Comparison of ENCODE assay signal across 7 mouse cellular contexts in the genomic region with DNA sequence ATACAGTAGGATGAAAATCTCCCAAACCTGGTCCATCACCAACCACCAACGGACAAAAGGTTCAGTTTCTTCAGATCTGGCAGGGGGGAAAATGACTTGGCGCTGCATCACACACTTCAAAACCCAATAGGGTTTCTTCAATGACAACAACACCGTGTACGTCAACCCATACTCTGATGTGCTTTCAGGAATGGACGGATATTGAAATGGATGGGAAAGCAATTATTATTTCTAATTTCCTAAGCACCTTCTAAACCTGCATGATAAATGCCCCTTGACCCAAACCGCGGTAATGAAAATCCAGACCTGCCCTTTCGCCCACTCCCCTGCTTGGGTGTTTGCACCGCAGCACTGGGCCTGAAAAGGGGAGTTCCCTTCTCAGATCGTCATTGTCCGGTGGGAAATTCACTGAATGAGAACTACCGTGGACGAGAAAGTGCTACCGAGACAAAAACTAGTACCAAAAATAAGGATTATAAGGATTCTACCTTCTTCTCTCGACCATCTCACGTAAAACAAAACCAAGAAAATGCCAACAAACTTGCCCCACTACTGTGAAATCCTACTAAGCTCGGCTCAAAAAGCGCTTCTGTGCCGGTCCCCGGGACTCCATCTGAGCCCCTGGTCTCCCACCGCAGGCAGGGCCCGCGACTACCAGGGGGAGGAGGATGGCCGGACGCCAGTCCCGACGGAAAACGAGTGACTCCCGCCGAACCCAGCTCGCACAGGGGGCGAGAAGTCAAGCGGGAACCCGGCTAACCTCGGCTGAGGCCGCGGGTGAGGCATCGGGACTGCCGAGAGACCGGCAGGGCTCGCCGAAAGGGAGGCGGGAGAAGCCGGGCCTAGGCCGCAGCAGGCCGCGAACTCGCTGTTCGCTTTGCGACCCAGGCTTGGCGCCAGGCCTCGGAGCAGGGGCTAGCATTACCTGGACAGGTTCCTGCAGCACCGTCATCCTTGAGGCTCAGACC. TPM values are rescaled to one million over a fixed set of nuclear protein-coding genes. Genes with fewer than 3 reads are reported as not detected.
DNase-seq lines count a peak whose midpoint lies in the region; ATAC-seq and TF ChIP-seq lines count a peak whose summit lies in the region.

No protein-coding gene starts in this region.

- peak overlapping the region; percentile 99 for H3K9ac ChIP-seq in limb, embryonic 12.5 days (replicated peaks)
- H3K9ac ChIP-seq in midbrain, embryonic 11.5 days (ENCODE audit: low read length), result peak overlapping the region; percentile 100

- no peaks in the 10 kb centered on the region for H3K9me3 ChIP-seq in hindbrain, embryonic 10.5 days
- no peaks in the 10 kb centered on the region for H3K9me3 ChIP-seq in limb, embryonic 12.5 days
- H3K9me3 ChIP-seq in midbrain, embryonic 11.5 days (ENCODE audit: control insufficient read depth, low read length), result no peaks in the 10 kb centered on the region

- peaks cover 19% of the 10 kb centered on the region for H3K36me3 ChIP-seq in hindbrain, embryonic 10.5 days
- H3K36me3 ChIP-seq in limb, embryonic 12.5 days, result peaks cover 9% of the 10 kb centered on the region
- H3K36me3 ChIP-seq in midbrain, embryonic 11.5 days (ENCODE audit: control insufficient read depth, insufficient read depth, low read length), result no peaks in the 10 kb centered on the region

- POLR2A ChIA-PET in Patski (lab: Charles Lee), result no interaction called here

- peak overlapping the region; percentile 81 for H3K4me2 ChIP-seq in limb, embryonic 12.5 days
- H3K4me2 ChIP-seq in midbrain, embryonic 11.5 days, result peak overlapping the region; percentile 64

- peak; percentile 49 for DNase-seq in Patski (ENCODE audit: low read depth, low spot score)
- DNase-seq in hindbrain, embryonic 10.5 days (ENCODE audit: low spot score), result peak; percentile 39
- DNase-seq in midbrain, embryonic 11.5 days (ENCODE audit: low spot score, missing footprints), result peak; percentile 98
- peak; percentile 56 to 79 for DNase-seq in spleen, postnatal 10 days (ENCODE audit: low spot score in 2 of 2)

- peak; percentile 44 for ATAC-seq in CD4-positive, CD25-positive, alpha-beta regulatory T cell, adult 4 months
- ATAC-seq in Patski, result peak; percentile 63
- ATAC-seq in erythroblast, adult 5-6 weeks (replicated peaks; ENCODE audit: low FRiP score, poor library complexity, severe bottlenecking), result peak; percentile 71
- ATAC-seq in limb, embryonic 12.5 days (ENCODE audit: insufficient number of reproducible peaks, insufficient read depth, low FRiP score, low TSS enrichment, low read depth), result peak; percentile 51; the same call in 1 of the 2 replicates
- ATAC-seq in midbrain, embryonic 11.5 days (ENCODE audit: low FRiP score), result no peak; the same call in 1 of the 2 replicates

- H3K27ac ChIP-seq in hindbrain, embryonic 10.5 days, result peak overlapping the region; percentile 99
- H3K27ac ChIP-seq in limb, embryonic 12.5 days, result peak overlapping the region; percentile 93
- peak overlapping the region; percentile 60 for H3K27ac ChIP-seq in midbrain, embryonic 11.5 days (ENCODE audit: low read depth, low read length)

- in situ Hi-C loops in Patski (cut with MboI; ENCODE audit: low pct_unique_long_range_greater_than_20kb), result no loop called here

- CTCF ChIA-PET in Patski (lab: Charles Lee), result interaction anchor here (0.7 to 1.3 kb wide), 2 partner anchors 11 to 41 kb away, joined by 3 to 4 read pairs; no protein-coding TSS in a partner anchor

- H3K4me3 ChIP-seq in hindbrain, embryonic 10.5 days, result peak overlapping the region; percentile 91
- H3K4me3 ChIP-seq in limb, embryonic 12.5 days (replicated peaks), result peak overlapping the region; percentile 96
- H3K4me3 ChIP-seq in midbrain, embryonic 11.5 days (ENCODE audit: low read depth, low read length), result peak overlapping the region; percentile 97

- peaks cover 21% of the 10 kb centered on the region for H3K4me1 ChIP-seq in hindbrain, embryonic 10.5 days (replicated peaks)
- peaks cover 5% of the 10 kb centered on the region for H3K4me1 ChIP-seq in limb, embryonic 12.5 days (replicated peaks)
- H3K4me1 ChIP-seq in midbrain, embryonic 11.5 days (ENCODE audit: control insufficient read depth, insufficient read depth, low read length), result peaks cover 9% of the 10 kb centered on the region; the same call in 1 of the 2 replicates

- no peaks in the 10 kb centered on the region for H3K27me3 ChIP-seq in Patski
- 0 out of 2 replicates have a peak, but pooled peaks cover 17% of the 10 kb centered on the region for H3K27me3 ChIP-seq in hindbrain, embryonic 10.5 days (ENCODE audit: insufficient read depth, poor library complexity, severe bottlenecking)
- H3K27me3 ChIP-seq in limb, embryonic 12.5 days, result no peaks in the 10 kb centered on the region
- H3K27me3 ChIP-seq in midbrain, embryonic 11.5 days (ENCODE audit: control insufficient read depth, insufficient read depth, low read length), result no peaks in the 10 kb centered on the region

- under 1% methylated on average over 53 of the region's 53 CpGs for WGBS in hindbrain, embryonic 10.5 days
- WGBS in limb, embryonic 12.5 days, result 1% methylated on average over 53 of the region's 53 CpGs
- under 1% methylated on average over 53 of the region's 53 CpGs for whole genome bisulfite sequencing in midbrain, embryonic 11.5 days

- no peak for TF ChIP-seq CTCF in Patski (IDR thresholded peaks at IDR 0.05)

RNA-seq across cellular contexts. Expression of a gene that starts 0.7 kb away (rescaled TPM):
- 10 to 100 TPM; 14.0 to 15.1 TPM for polyA plus RNA-seq in CD4-positive, CD25-positive, alpha-beta regulatory T cell, adult 4 months (2017; shearing (Covaris generic))
- 43.9 TPM for polyA plus RNA-seq in Patski (2021)
- 32.6 and 41.5 TPM in 2 replicates for total RNA-seq in erythroblast, adult 5-6 weeks (2015; ENCODE audit: low replicate concordance)
- 23.7 and 28.3 TPM in 2 replicates for total RNA-seq in erythroblast, adult 5-6 weeks (2017; ENCODE audit: low replicate concordance)
- polyA plus RNA-seq in hindbrain, embryonic 10.5 days (2016; fragmentation: Nextera tagmentation; extraction: Ambion mirVana), result 38.6 and 53.4 TPM in 2 replicates
- 51.6 and 59.6 TPM in 2 replicates for polyA plus RNA-seq in limb, embryonic 12.5 days (2016; fragmentation: Nextera tagmentation; extraction: Ambion mirVana)
- polyA plus RNA-seq in midbrain, embryonic 11.5 days (2014; fragmentation: Nextera tagmentation; extraction: Ambion mirVana), result 59.0 and 65.9 TPM in 2 replicates

RNA-seq across cellular contexts. Expression of a gene that starts 0.7 kb away (rescaled TPM):
- 10 to 100 TPM in 1 of 2 experiments, 1 to 10 TPM in 1; 8.2 to 11.4 TPM for polyA plus RNA-seq in CD4-positive, CD25-positive, alpha-beta regulatory T cell, adult 4 months (2017; shearing (Covaris generic))
- polyA plus RNA-seq in Patski (2021), result 1.3 TPM
- total RNA-seq in erythroblast, adult 5-6 weeks (2015; ENCODE audit: low replicate concordance), result not detected in 2 replicates
- not detected in 2 replicates for total RNA-seq in erythroblast, adult 5-6 weeks (2017; ENCODE audit: low replicate concordance)
- polyA plus RNA-seq in hindbrain, embryonic 10.5 days (2016; fragmentation: Nextera tagmentation; extraction: Ambion mirVana), result 1.2 and 2.0 TPM in 2 replicates
- polyA plus RNA-seq in limb, embryonic 12.5 days (2016; fragmentation: Nextera tagmentation; extraction: Ambion mirVana), result 40.3 and 44.3 TPM in 2 replicates
- polyA plus RNA-seq in midbrain, embryonic 11.5 days (2014; fragmentation: Nextera tagmentation; extraction: Ambion mirVana), result 1.1 and 1.7 TPM in 2 replicates

RNA-seq across cellular contexts. Expression of a gene that starts 58.1 kb away (rescaled TPM):
- polyA plus RNA-seq in CD4-positive, CD25-positive, alpha-beta regulatory T cell, adult 4 months (2017; shearing (Covaris generic)), result 10 to 100 TPM; 12.3 to 15.6 TPM
- 25.3 TPM for polyA plus RNA-seq in Patski (2021)
- 0.84 and 4.2 TPM in 2 replicates for total RNA-seq in erythroblast, adult 5-6 weeks (2015; ENCODE audit: low replicate concordance)
- total RNA-seq in erythroblast, adult 5-6 weeks (2017; ENCODE audit: low replicate concordance), result 3.0 and 3.1 TPM in 2 replicates
- 3.5 and 3.6 TPM in 2 replicates for polyA plus RNA-seq in hindbrain, embryonic 10.5 days (2016; fragmentation: Nextera tagmentation; extraction: Ambion mirVana)
- polyA plus RNA-seq in limb, embryonic 12.5 days (2016; fragmentation: Nextera tagmentation; extraction: Ambion mirVana), result 2.9 and 3.7 TPM in 2 replicates
- 1.5 and 1.7 TPM in 2 replicates for polyA plus RNA-seq in midbrain, embryonic 11.5 days (2014; fragmentation: Nextera tagmentation; extraction: Ambion mirVana)

Comparison
In these comparisons a context has a peak if more than half of its experiments do, and no peak if none do; other contexts are left out.
1. DNase-seq: peak in every context shown above with its lines; median percentile 98 in midbrain, embryonic 11.5 days; 68 in spleen, postnatal 10 days; 49 in Patski; 39 in hindbrain, embryonic 10.5 days.